Mouse (Mus musculus): ENCODE results near the gene Plppr1. TPM values are rescaled to one million over a fixed set of nuclear protein-coding genes. Genes with fewer than 3 reads are reported as not detected.

Plppr1 gene
- polyA plus RNA-seq, 1 experiment from 2014 or later: 4.7 TPM

DNA sequence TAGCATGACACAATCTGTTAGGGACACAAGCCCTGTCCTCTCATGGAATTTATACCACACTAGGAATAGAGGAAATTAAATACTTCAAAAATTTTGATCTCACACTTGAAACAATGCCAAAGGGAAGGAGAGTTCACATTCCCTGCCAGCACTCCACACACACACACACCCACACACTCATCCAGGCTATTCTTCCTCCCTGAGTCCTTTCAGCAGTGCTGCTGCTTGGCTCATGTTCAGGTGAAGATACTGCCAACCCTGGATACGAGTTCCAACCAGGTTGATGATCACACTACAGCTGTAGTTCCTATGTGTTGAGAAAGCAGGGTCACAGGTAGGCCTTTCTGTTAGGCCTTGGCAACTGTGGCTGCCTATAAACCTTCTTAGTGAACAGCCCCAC lies 165.9 kb downstream of the Plppr1 start:
- 60% methylated on average over 1 of the region's 1 CpGs for WGBS
- Histone ChIP-seq H3K4me2 (ENCODE audit: low read depth, low read length) (no peak overlapping the region), H3K4me1 (ENCODE audit: control insufficient read depth, insufficient read depth, low read length) (no peaks in the 10 kb centered on the region), H3K27me3 (replicated peaks; ENCODE audit: control insufficient read depth, insufficient read depth, low read length) (no peaks in the 10 kb centered on the region), H3K27ac (replicated peaks; ENCODE audit: low read depth, low read length) (no peak overlapping the region), H3K4me3 (ENCODE audit: low read depth, low read length) (no peak overlapping the region), H3K36me3 (ENCODE audit: control insufficient read depth, insufficient read depth, low read length) (no peaks in the 10 kb centered on the region), H3K9me3 (ENCODE audit: control insufficient read depth, low read length) (no peaks in the 10 kb centered on the region), H3K9ac (ENCODE audit: low read depth, low read length) (no peak overlapping the region)
- ATAC-seq (ENCODE audit: low read depth) (peak; percentile 47; the same call in 1 of the 2 replicates), DNase-seq (ENCODE audit: low spot score) (peak; percentile 42)

DNA sequence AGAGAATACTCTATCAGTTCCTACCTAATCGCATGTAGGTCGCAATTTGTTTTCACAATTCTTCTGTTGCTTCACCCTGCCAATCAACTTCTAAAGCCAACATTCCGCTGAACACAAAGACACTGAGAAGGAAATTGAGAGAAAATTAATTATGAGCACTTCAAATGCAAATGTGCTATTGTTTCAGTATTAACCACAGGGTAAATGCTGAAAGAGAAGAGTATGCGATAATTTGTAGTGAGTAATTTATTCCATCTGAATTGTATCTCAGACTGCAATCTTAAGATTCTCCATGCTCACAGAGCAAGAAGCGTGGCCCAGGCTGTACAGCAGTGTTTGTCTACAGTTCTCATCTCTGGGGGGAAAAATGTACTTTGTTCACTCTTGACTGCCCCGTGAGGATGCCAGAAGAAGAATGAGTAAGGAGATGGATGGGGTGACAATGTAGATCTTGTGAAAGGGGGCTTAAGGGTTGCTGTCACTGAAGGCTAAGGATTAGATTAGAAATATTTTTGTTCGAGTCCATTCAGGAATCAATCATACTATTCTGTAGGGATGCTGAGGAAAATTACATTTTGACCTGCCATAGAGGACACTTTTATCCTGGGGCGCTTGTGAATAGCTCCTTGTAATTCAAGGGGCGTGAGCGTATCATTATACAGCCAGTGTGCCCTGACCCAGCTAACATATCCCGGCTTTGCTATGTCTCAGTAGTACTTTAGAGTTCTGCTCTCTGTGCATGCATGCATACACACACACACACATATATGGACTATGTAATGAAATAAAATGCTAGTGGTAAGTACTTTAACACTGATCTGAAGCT lies 173.3 kb downstream of the Plppr1 start:
- Histone ChIP-seq H3K9ac (ENCODE audit: low read depth, low read length) (no peak overlapping the region), H3K4me1 (ENCODE audit: control insufficient read depth, insufficient read depth, low read length) (no peaks in the 10 kb centered on the region), H3K27me3 (replicated peaks; ENCODE audit: control insufficient read depth, insufficient read depth, low read length) (no peaks in the 10 kb centered on the region), H3K4me2 (ENCODE audit: low read depth, low read length) (no peak overlapping the region), H3K4me3 (ENCODE audit: low read depth, low read length) (no peak overlapping the region), H3K36me3 (ENCODE audit: control insufficient read depth, insufficient read depth, low read length) (no peaks in the 10 kb centered on the region), H3K9me3 (ENCODE audit: control insufficient read depth, low read length) (no peaks in the 10 kb centered on the region), H3K27ac (replicated peaks; ENCODE audit: low read depth, low read length) (no peak overlapping the region)
- DNase-seq (ENCODE audit: low spot score): no peak
- no peak for ATAC-seq (ENCODE audit: low read depth)
- 64% methylated on average over 11 of the region's 11 CpGs for WGBS

DNA sequence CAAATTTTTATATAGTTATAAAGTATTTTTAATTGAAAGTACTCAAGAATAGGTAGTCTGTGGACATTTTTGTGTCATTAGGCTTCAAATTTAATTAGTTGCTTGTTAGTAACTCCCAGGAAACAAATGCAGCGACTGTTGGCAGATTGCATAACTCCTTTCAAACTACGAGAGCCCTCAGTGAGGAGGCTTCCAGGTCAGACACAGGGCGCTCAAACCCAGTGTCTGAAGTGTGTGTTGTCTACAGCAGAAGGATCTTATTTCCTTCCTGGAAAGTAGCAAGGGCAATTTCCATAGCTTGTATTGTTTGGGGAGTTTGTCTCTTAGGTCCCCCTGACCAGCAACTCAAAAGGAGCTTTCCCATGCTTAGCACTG lies 173.9 kb downstream of the Plppr1 start:
- Histone ChIP-seq H3K9ac (ENCODE audit: low read depth, low read length) (no peak overlapping the region), H3K9me3 (ENCODE audit: control insufficient read depth, low read length) (no peaks in the 10 kb centered on the region), H3K4me2 (ENCODE audit: low read depth, low read length) (no peak overlapping the region), H3K4me1 (ENCODE audit: control insufficient read depth, insufficient read depth, low read length) (no peaks in the 10 kb centered on the region), H3K4me3 (ENCODE audit: low read depth, low read length) (no peak overlapping the region), H3K36me3 (ENCODE audit: control insufficient read depth, insufficient read depth, low read length) (no peaks in the 10 kb centered on the region), H3K27me3 (replicated peaks; ENCODE audit: control insufficient read depth, insufficient read depth, low read length) (no peaks in the 10 kb centered on the region), H3K27ac (replicated peaks; ENCODE audit: low read depth, low read length) (no peak overlapping the region)
- WGBS: 42% methylated on average over 3 of the region's 3 CpGs
- DNase-seq (ENCODE audit: low spot score) (no peak), ATAC-seq (ENCODE audit: low read depth) (no peak)

DNA sequence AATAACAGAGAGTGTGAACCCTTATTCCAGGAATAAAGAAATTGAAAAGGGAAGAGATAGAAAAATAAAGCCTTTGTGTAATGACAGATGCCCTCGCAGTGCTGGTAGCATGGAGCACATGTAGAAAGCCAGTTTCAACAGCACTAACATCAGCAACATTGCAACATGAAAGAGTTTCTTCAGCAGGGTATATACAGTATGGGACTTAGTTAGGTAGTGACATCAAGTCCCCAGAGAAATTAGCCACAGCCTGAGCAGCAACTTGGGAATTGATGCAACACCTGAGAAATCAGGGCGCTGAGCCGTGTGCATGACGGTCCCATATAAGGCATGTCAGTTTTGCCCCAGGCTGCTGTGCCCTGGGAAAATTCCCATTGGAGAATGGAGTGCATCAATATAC lies 179.0 kb downstream of the Plppr1 start:
- Histone ChIP-seq H3K9me3 (ENCODE audit: control insufficient read depth, low read length) (no peaks in the 10 kb centered on the region), H3K4me3 (ENCODE audit: low read depth, low read length) (no peak overlapping the region), H3K9ac (ENCODE audit: low read depth, low read length) (no peak overlapping the region), H3K36me3 (ENCODE audit: control insufficient read depth, insufficient read depth, low read length) (no peaks in the 10 kb centered on the region), H3K27ac (replicated peaks; ENCODE audit: low read depth, low read length) (no peak overlapping the region), H3K27me3 (replicated peaks; ENCODE audit: control insufficient read depth, insufficient read depth, low read length) (no peaks in the 10 kb centered on the region), H3K4me1 (ENCODE audit: control insufficient read depth, insufficient read depth, low read length) (no peaks in the 10 kb centered on the region), H3K4me2 (ENCODE audit: low read depth, low read length) (no peak overlapping the region)
- WGBS: 88% methylated on average over 4 of the region's 4 CpGs
- DNase-seq (ENCODE audit: low spot score) (peak; percentile 32), ATAC-seq (ENCODE audit: low read depth) (peak; percentile 68; the same call in 1 of the 2 replicates)

DNA sequence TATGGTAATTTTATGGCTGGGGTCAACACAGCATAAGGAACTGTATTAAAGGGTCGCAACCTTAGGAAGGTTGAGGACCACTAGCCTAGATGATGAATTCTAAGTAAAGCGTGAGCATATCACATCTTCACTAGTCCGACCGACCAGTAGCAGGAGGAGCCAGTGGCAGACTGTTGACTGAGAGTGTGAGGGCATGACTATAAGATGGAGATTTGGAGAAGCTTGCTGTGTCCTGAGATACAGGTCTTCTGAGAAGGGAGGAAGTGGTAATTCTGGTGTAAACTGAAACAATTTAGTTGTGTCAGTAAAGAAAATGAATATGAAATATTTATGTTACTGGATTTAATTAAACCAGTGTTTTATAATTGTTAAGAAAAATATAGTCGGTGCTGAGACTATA lies 180.4 kb downstream of the Plppr1 start:
- ATAC-seq (ENCODE audit: low read depth): no peak
- 86% methylated on average over 5 of the region's 5 CpGs for WGBS
- Histone ChIP-seq H3K9ac (ENCODE audit: low read depth, low read length) (no peak overlapping the region), H3K4me2 (ENCODE audit: low read depth, low read length) (no peak overlapping the region), H3K27me3 (replicated peaks; ENCODE audit: control insufficient read depth, insufficient read depth, low read length) (no peaks in the 10 kb centered on the region), H3K9me3 (ENCODE audit: control insufficient read depth, low read length) (no peaks in the 10 kb centered on the region), H3K4me1 (ENCODE audit: control insufficient read depth, insufficient read depth, low read length) (no peaks in the 10 kb centered on the region), H3K27ac (replicated peaks; ENCODE audit: low read depth, low read length) (no peak overlapping the region), H3K36me3 (ENCODE audit: control insufficient read depth, insufficient read depth, low read length) (no peaks in the 10 kb centered on the region), H3K4me3 (ENCODE audit: low read depth, low read length) (no peak overlapping the region)
- DNase-seq (ENCODE audit: low spot score): no peak

DNA sequence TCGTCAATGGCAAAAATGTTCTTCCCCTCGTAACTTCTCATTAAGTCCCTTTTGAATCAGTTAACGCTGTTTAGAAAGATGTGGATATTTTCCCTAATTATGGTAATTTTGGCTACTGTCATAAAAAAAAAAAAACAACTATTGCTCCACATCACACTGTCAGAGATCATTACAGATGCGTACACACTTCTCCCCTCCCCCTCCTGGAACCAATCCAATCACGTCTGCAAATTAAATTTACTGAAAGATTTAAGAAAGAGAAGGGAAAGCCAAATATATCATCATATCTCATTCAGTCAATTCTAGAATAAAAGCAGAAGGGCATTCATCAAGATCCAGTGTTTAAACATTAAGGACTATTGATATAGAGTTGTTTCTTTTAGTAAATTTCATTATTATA lies 185.7 kb downstream of the Plppr1 start:
- H3K4me3 ChIP-seq (ENCODE audit: low read depth, low read length): no peak overlapping the region
- H3K36me3 ChIP-seq (ENCODE audit: control insufficient read depth, insufficient read depth, low read length): no peaks in the 10 kb centered on the region
- WGBS: 53% methylated on average over 5 of the region's 5 CpGs
- ATAC-seq (ENCODE audit: low read depth) (no peak), DNase-seq (ENCODE audit: low spot score) (no peak)
- 0 out of 2 replicates have a peak, but pooled peaks cover 5% of the 10 kb centered on the region for H3K4me1 ChIP-seq (ENCODE audit: control insufficient read depth, insufficient read depth, low read length)
- no peak overlapping the region for H3K4me2 ChIP-seq (ENCODE audit: low read depth, low read length)
- no peak overlapping the region for H3K27ac ChIP-seq (replicated peaks; ENCODE audit: low read depth, low read length)
- H3K9me3 ChIP-seq (ENCODE audit: control insufficient read depth, low read length): no peaks in the 10 kb centered on the region
- H3K9ac ChIP-seq (ENCODE audit: low read depth, low read length): no peak overlapping the region
- no peaks in the 10 kb centered on the region for H3K27me3 ChIP-seq (replicated peaks; ENCODE audit: control insufficient read depth, insufficient read depth, low read length)

DNA sequence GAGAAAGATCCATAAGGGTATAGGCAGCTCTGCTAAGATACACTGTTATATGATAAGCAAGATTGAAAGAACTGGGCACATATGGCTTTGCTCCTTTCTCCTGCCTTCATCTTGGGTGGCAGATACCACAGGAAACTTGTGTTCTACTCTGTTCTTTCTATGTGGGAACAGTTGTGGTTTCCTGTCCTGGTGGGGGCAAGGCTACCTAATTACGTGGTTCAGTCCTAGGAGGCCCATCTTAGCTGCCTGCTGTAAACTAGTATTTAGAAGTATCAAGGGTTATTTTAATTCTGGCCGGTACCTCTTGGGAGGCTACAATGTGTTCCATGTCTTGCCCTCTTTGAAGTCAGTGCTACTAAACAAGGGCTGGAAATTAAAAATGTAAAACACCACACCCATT lies 186.2 kb downstream of the Plppr1 start:
- H3K4me1 ChIP-seq (ENCODE audit: control insufficient read depth, insufficient read depth, low read length): 0 out of 2 replicates have a peak, but pooled peaks cover 5% of the 10 kb centered on the region
- no peak overlapping the region for H3K4me2 ChIP-seq (ENCODE audit: low read depth, low read length)
- H3K27me3 ChIP-seq (replicated peaks; ENCODE audit: control insufficient read depth, insufficient read depth, low read length): no peaks in the 10 kb centered on the region
- H3K36me3 ChIP-seq (ENCODE audit: control insufficient read depth, insufficient read depth, low read length): no peaks in the 10 kb centered on the region
- ATAC-seq (ENCODE audit: low read depth): no peak
- H3K4me3 ChIP-seq (ENCODE audit: low read depth, low read length): no peak overlapping the region
- H3K27ac ChIP-seq (replicated peaks; ENCODE audit: low read depth, low read length): no peak overlapping the region
- DNase-seq (ENCODE audit: low spot score): peak; percentile 54
- no peaks in the 10 kb centered on the region for H3K9me3 ChIP-seq (ENCODE audit: control insufficient read depth, low read length)
- H3K9ac ChIP-seq (ENCODE audit: low read depth, low read length): no peak overlapping the region
- 65% methylated on average over 2 of the region's 2 CpGs for WGBS

DNA sequence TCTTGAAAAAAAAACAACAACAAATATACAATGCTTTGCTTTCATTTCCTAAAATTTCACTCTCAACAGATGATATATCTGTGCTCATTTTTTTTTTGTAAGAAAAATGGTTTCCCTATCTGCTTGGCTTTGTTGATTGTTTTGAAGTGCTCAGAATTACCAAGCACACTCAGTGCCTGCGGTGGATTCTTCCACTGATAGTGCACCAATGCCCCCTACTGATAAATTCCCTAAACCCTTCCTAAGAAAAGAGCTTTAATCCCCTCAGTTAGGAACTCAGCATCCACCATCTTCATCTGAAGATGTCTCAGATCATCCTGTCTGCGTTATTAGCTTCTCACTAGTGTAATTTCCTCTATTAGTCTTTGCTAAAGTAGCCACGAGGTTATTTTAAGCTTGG lies 192.2 kb downstream of the Plppr1 start:
- Histone ChIP-seq H3K27me3 (replicated peaks; ENCODE audit: control insufficient read depth, insufficient read depth, low read length) (no peaks in the 10 kb centered on the region), H3K27ac (replicated peaks; ENCODE audit: low read depth, low read length) (no peak overlapping the region), H3K9ac (ENCODE audit: low read depth, low read length) (no peak overlapping the region), H3K4me2 (ENCODE audit: low read depth, low read length) (no peak overlapping the region), H3K4me3 (ENCODE audit: low read depth, low read length) (no peak overlapping the region), H3K4me1 (ENCODE audit: control insufficient read depth, insufficient read depth, low read length) (0 out of 2 replicates have a peak, but pooled peaks cover 2% of the 10 kb centered on the region), H3K36me3 (ENCODE audit: control insufficient read depth, insufficient read depth, low read length) (no peaks in the 10 kb centered on the region), H3K9me3 (ENCODE audit: control insufficient read depth, low read length) (no peaks in the 10 kb centered on the region)
- ATAC-seq (ENCODE audit: low read depth) (no peak; the same call in 1 of the 2 replicates), DNase-seq (ENCODE audit: low spot score) (peak; percentile 51)
- WGBS: 17% methylated on average over 3 of the region's 3 CpGs

DNA sequence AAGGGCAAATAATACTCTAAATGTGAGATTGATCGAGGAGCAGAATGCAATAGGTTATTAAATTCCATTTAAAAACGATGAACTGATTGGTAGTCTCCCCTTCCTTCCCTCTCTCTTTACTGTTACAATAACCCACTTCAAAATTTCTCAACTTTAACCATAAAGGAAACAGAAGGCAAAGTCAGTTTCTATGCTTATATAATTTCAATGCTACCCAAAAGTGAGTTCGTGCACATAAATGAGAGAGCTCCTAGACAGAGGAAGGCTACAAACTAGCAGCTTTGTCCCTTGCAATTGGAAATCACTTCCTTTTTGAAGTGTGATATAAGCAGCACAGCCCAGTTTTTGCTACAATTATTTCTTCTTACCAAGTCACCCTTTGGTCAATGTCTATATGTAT lies 193.1 kb downstream of the Plppr1 start:
- no peak overlapping the region for H3K9ac ChIP-seq (ENCODE audit: low read depth, low read length)
- ATAC-seq (ENCODE audit: low read depth) (no peak), DNase-seq (ENCODE audit: low spot score) (no peak)
- no peak overlapping the region for H3K4me3 ChIP-seq (ENCODE audit: low read depth, low read length)
- no peaks in the 10 kb centered on the region for H3K27me3 ChIP-seq (replicated peaks; ENCODE audit: control insufficient read depth, insufficient read depth, low read length)
- no peak overlapping the region for H3K27ac ChIP-seq (replicated peaks; ENCODE audit: low read depth, low read length)
- no peaks in the 10 kb centered on the region for H3K36me3 ChIP-seq (ENCODE audit: control insufficient read depth, insufficient read depth, low read length)
- 84% methylated on average over 3 of the region's 3 CpGs for WGBS
- H3K9me3 ChIP-seq (ENCODE audit: control insufficient read depth, low read length): no peaks in the 10 kb centered on the region
- no peaks in the 10 kb centered on the region for H3K4me1 ChIP-seq (ENCODE audit: control insufficient read depth, insufficient read depth, low read length)
- no peak overlapping the region for H3K4me2 ChIP-seq (ENCODE audit: low read depth, low read length)
